Mouse (Mus musculus) thymus, adult 2 months (tissue): ENCODE data around the gene Klf13.

Experiments used
- CTCF ChIP-seq: fragments of 200-500 bp; IDR thresholded peaks from 2 replicates; pipeline ENCODE4 v1.5.1; 2012; ENCODE audit warnings: mild to moderate bottlenecking, control low read depth, low read length, moderate library complexity, borderline replicate concordance; ENCODE audit not compliant: control insufficient read depth, poor library complexity, insufficient read depth; ENCODE audit errors: extremely low read depth
- POLR2A ChIP-seq: fragments of 200-500 bp; IDR thresholded peaks from 2 replicates; pipeline ENCODE4 v1.6.1; 2012; ENCODE audit warnings: mild to moderate bottlenecking, low read length, control low read depth, moderate library complexity; ENCODE audit not compliant: control insufficient read depth, poor library complexity, insufficient read depth; ENCODE audit errors: extremely low read depth

DNA sequence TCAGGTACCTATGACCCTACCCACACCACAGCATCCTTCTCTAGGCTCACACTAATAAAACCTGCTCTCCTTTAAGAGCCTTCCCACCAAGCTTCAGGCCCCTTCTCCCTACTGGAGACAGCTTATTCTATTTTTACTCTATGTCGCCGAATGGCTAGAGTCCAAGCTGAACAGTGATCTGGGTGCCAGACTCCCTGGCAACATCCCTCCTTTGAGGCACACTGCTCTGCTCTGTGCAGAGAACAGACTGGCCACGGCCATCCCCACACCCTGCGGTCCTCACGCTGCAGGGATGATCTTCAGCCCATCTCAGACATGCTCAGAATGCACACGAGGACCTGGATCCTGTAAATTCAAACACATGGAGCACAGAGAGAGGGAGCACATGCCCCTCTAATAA lies 59.1 kb downstream of the Klf13 start:
- no peak for TF ChIP-seq POLR2A
- TF ChIP-seq CTCF: no peak
